Mouse (Mus musculus) kidney, adult 9 months (tissue): ENCODE results near the gene Krtap13-1.
"Not testable (repeated sequence)": the region's sequence is repeated elsewhere in the genome, so short reads cannot be mapped to it uniquely, and the experiment has no call there.

Experiments
- DNase-seq: peaks from one replicate; pipeline ENCODE4 v3.0.0; 2022

Gene Krtap13-1

DNA sequence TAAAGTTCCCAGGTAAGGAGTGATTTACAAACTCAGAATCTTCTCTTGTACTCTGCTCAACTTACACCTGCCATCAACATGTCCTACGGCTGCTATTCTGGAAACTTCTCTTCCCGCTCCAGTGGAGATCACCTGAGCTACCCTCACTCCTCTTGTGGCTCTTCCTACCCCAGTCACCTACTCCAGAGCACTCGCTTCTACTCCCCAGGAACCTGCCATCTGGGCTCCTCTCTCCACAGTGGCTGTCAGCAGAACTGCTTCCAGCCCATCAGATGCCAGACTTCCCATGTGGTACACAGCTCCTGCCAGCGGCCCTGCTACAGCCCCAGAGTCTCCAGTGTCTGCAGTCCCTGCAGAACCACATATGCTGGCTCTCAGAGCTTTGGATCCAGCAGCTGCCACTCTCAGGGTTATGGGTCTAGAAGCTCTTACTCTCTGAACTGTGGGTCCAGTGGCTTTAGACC is at the start of gene Krtap13-1:
Krtap13-1 (plus strand) TSS at position 51 of the 464 bp plus-strand sequence.
- DNase-seq = no peak

GRCm38 (mm10) chr16:88679099-88679498 is 49.6 kb upstream of the Krtap13-1 start:
- DNase-seq = no peak

- no peak for DNase-seq
Measured at GRCm38 (mm10) chr16:88681282-88681681, 47.4 kb upstream of the Krtap13-1 start.

DNA sequence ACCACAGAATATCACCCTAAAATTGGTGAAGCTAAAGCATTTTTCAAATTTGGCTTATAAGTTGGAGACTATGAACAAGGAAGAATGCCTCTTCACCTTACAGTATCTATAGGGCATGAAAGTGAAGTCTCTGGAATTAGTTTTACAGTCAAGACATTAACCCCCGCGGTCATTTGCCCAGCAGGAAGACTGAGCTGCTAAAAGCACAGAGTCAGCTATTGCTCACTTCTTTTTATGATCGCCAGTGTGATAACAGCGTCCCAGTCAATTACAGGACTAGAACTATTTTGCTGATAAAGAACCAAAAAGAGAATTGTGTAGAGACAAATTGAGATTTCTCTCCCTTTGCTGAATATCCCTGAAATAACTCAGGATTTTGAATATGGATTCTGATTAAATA is 32.4 kb upstream of the Krtap13-1 start:
- DNase-seq = no peak

- DNase-seq = no peak
Measured at GRCm38 (mm10) chr16:88701072-88701864, 27.4 kb upstream of the Krtap13-1 start.

DNA sequence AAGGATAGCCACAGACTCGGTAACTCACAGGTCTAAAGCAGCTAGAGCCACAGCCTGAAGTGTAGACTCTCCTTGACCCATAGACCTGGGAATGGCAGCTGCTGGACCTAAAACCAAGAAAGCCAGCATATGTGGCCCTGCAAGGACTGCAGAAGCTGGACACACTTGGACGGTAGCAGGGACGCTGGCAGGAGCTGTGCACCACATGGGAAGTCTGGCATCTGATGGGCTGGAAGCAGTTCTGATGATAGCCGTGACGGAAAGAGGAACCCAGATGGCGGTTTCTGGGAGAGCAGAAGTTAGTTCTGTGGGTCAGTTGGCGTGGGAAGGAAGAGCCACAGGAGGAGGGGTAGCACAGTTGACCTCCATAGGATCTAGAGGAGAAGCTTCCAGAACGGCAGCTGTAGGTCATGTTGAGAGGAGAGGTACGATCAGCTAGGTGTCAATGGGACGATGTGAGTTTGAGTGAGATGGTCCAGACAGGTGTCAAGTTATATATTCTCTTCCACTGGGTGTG is 21.1 kb upstream of the Krtap13-1 start, which contains the start of gene 2310061N02Rik:
2310061N02Rik (minus strand) TSS at position 467 of the 517 bp plus-strand sequence.
- no peak for DNase-seq

- no peak for DNase-seq
Measured at GRCm38 (mm10) chr16:88710757-88711156, 17.9 kb upstream of the Krtap13-1 start.

DNA sequence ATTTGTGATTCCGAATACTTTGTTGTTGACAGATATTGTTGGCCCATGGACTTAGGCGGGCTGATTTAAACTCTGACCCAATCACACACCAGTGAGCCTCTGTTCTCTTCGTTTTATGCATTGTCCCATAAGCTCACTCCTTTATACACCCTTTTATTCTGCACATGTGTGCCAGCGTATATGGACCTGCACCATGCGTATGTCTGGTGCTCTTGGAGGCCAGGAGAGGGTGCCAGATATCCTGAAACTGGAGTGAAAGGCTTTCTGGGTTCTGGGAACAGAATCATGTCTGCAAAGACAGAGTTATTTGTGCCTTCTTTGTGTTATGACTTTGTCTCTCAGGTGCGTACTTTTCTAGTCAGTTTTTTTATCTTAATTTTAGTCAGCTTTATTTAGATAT is 17.4 kb upstream of the Krtap13-1 start:
- DNase-seq = no peak

DNA sequence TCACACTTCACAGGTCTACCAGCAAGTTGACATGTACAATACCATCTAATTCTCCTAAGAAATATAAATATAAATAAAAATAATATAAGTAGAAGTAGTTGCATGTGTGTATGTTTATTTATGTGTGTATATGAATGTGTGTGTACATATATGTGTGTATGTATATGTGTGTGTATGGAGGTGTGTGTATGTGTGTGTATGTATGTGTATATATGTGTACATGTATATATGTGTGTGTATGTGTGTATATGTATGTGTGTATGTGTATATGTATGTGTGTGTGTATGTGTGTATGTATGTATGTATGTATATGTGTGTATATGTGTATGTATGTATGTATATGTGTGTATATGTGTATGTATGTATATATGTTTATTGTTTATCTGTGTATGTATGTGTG is 12.1 kb upstream of the Krtap13-1 start:
- no peak for DNase-seq

DNA sequence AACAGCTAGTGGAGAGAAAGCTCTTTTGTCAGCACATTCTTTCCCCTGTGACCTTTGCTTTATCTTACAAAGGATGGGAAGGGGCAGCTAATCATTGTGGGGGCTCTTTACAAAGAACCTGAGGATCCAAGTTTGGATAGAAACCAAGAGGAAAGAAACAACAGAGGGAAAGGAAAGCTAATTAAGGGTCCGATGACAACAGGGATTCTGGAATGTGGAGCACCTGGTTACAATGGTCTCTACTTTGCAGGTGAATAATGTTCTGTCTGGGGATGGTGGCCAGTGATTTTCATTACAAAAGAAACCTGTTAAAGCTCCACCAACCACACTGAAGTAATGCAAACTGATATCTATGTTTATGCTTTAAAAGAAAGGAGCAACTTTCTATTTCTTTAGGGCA is 8.6 kb upstream of the Krtap13-1 start:
- no peak for DNase-seq

GRCm38 (mm10) chr16:88735391-88735790 is 6.7 kb downstream of the Krtap13-1 start:
- DNase-seq = no peak

DNA sequence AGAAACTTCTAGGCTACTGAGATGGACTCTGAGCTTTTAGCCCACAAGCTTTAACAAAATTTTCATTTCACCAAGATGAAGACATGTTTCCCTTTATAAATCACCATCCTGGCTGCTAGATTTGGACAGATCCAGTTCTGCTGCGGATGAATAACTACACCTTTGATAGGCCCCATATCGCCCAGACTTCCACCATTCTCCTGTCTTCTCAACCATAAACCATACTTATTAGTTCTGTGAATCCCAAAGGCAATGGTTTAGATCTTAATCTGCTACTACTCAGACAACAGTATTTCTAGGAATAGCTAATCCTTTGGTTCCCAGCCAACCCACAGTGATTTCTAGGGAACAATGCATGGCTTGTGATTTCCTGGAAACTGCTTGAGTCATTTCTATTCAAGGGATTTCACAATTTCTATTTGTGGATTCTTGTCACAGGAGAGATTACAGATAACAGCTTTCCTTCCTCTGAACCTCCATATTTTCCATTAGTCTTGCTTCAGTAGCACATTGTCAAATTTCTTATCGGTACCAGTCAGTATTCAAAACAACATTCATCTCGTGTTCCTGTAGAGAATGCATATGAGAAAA is 16.2 kb downstream of the Krtap13-1 start:
- no peak for DNase-seq

- no peak for DNase-seq
Measured at GRCm38 (mm10) chr16:88747943-88748342, 19.3 kb downstream of the Krtap13-1 start.

DNA sequence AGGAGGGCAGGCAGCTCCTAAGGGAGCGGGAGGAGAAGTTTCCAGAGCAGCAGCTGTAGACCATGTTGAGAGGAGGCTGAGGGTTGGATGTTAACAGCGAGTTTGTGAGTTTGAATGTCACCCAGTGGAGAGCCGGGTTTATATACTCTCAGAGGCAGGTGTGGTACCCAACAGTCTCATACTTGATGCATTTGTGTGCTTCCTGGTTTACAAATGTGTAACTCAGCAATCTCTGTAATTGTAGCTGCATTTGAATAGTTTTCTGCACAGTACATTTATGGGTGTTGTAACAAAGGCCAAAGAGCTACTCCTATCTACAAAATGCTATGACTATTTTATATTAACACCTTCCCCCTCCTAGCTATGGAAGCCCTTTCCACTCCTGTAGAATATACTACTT is 22.9 kb downstream of the Krtap13-1 start, which contains the start of gene Krtap13:
Krtap13 (minus strand) TSS at position 101 of the 400 bp plus-strand sequence.
- not testable (repeated sequence) for DNase-seq

DNA sequence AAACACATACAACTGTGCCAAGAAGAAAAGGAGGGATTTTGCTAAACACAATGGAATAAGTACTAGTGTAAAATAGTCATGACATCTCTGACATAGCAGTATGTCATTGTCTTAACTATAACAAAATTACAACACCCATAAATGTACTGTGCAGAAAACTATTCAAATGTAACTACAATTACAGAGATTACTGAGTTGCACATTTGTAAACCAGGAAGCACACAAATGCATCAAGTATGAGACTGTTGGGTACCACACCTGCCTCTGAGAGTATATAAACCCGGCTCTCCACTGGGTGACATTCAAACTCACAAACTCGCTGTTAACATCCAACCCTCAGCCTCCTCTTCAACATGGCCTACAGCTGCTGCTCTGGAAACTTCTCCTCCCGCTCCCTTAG is 29.9 kb downstream of the Krtap13-1 start, which contains the start of gene 2310034C09Rik:
2310034C09Rik (plus strand) TSS at position 301 of the 400 bp plus-strand sequence.
- DNase-seq = not testable (repeated sequence)

DNA sequence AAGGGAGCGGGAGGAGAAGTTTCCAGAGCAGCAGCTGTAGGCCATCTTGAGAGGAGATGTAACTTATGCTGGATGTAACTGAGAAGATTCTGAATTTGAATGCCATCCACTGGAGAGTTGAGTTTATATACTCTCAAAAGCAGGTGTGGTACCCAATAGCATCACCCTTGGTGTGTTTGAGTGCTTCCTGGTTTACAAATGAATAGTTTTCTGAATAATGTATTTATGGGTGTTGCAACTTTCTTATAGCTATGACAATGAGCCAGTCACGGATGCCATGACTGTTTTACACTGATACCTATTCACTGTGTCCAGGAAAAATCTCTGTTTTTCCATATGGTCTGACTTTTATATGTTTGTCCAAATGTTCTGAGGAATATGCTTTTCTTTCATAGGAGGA is 45.4 kb downstream of the Krtap13-1 start, which contains the start of gene 2310057N15Rik:
2310057N15Rik (minus strand) TSS at position 101 of the 400 bp plus-strand sequence.
- DNase-seq = no peak

- DNase-seq = no peak
Measured at GRCm38 (mm10) chr16:88777596-88777995, 48.9 kb downstream of the Krtap13-1 start, which contains the start of gene Gm5965. Gene Gm5965, plus strand, starts transcription at chr16:88777896.
